Mouse (Mus musculus): ENCODE results near the gene Cutal. TPM values are rescaled to one million over a fixed set of nuclear protein-coding genes. Genes with fewer than 3 reads are reported as not detected.
A peak's percentile ranks its signal among the peaks of the same experiment; 100 is the strongest.

Gene Cutal
- polyA plus RNA-seq, 1 experiment from 2014 or later, result not detected

DNA sequence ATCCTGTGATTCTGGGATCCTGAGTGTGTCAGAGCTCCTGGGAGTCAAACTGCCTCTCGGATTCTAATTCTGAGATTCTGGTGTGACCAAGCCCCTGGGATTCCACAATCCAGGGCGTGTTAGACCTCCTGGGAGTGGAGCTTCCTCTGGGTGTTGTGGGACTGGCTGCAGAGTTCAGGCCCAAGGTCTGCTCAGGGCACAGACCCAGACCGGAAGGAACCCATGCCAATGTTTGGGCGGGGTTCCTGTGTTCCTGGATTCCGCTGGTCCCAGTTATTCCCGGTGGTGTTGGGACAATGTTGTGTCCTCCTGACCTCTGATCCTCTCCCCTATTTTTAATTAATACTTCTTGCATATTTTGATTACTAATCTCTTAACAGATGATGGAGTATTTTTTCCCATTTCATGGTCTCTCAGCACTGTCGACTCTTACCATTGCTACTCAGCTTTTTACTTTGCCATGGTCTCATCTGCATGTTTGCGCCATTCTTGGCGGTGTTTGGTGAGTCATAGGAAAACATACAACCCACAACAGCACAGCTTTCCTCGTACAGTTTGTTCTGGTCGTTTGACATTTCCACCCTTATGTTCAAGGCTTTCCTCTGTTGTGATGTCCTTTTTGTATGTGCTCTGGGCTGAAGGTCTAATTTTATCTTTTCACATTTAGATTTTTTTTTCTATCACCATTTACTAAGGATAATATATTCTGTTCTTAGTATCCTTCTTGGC is 30.8 kb upstream of the Cutal start:
- no peak overlapping the region for H3K9ac ChIP-seq
- H3K9me3 ChIP-seq, result no peaks in the 10 kb centered on the region
- H3K27ac ChIP-seq, result no peak overlapping the region
- H3K4me1 ChIP-seq (replicated peaks), result no peaks in the 10 kb centered on the region
- no peak overlapping the region for H3K4me2 ChIP-seq
- no peaks in the 10 kb centered on the region for H3K27me3 ChIP-seq
- WGBS, result 86% methylated on average over 11 of the region's 11 CpGs
- H3K4me3 ChIP-seq, result no peak overlapping the region
- H3K36me3 ChIP-seq, result no peaks in the 10 kb centered on the region
- no peak for ATAC-seq (ENCODE audit: low FRiP score)

- Histone ChIP-seq H3K27ac (no peak overlapping the region), H3K9me3 (no peaks in the 10 kb centered on the region), H3K27me3 (no peaks in the 10 kb centered on the region), H3K4me1 (replicated peaks) (no peaks in the 10 kb centered on the region), H3K9ac (no peak overlapping the region), H3K4me3 (no peak overlapping the region), H3K36me3 (peaks cover 35% of the 10 kb centered on the region), H3K4me2 (no peak overlapping the region)
- no peak for ATAC-seq (ENCODE audit: low FRiP score)
- 97% methylated on average over 1 of the region's 1 CpGs for WGBS
Observed at GRCm38 (mm10) chr2:34847702-34848101, 26.5 kb upstream of the Cutal start.

DNA sequence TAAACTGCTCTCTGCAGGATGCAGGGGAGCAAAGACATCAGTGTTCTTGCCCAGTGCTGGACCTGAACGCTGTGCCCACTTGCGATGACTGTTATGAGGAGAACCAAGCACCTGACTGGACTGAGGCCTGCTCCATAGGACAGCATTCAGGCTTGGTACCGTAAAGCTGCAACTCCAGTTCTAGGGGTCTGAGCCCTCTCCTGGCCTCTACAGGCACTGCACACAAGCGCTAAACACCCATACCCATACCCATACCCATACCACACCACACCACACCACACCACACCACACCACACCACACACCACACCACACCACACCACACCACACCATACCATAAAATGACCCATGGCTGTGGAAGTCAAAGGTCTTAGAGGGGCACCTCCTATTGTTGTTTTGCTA is 18.9 kb upstream of the Cutal start:
- H3K9ac ChIP-seq, result no peak overlapping the region
- WGBS, result 95% methylated on average over 4 of the region's 4 CpGs
- no peaks in the 10 kb centered on the region for H3K27me3 ChIP-seq
- H3K4me2 ChIP-seq, result no peak overlapping the region
- no peak overlapping the region for H3K4me3 ChIP-seq
- peaks cover 97% of the 10 kb centered on the region for H3K36me3 ChIP-seq
- no peaks in the 10 kb centered on the region for H3K9me3 ChIP-seq
- no peak overlapping the region for H3K27ac ChIP-seq
- ATAC-seq (ENCODE audit: low FRiP score), result no peak
- H3K4me1 ChIP-seq (replicated peaks), result no peaks in the 10 kb centered on the region

GRCm38 (mm10) chr2:34857728-34858127 is 16.5 kb upstream of the Cutal start:
- no peak for ATAC-seq (ENCODE audit: low FRiP score)
- H3K4me2 ChIP-seq, result no peak overlapping the region
- peaks cover 90% of the 10 kb centered on the region for H3K36me3 ChIP-seq
- no peak overlapping the region for H3K9ac ChIP-seq
- H3K27me3 ChIP-seq, result no peaks in the 10 kb centered on the region
- no peak overlapping the region for H3K4me3 ChIP-seq
- 93% methylated on average over 8 of the region's 8 CpGs for WGBS
- H3K9me3 ChIP-seq, result no peaks in the 10 kb centered on the region
- no peak overlapping the region for H3K27ac ChIP-seq
- no peaks in the 10 kb centered on the region for H3K4me1 ChIP-seq (replicated peaks)

DNA sequence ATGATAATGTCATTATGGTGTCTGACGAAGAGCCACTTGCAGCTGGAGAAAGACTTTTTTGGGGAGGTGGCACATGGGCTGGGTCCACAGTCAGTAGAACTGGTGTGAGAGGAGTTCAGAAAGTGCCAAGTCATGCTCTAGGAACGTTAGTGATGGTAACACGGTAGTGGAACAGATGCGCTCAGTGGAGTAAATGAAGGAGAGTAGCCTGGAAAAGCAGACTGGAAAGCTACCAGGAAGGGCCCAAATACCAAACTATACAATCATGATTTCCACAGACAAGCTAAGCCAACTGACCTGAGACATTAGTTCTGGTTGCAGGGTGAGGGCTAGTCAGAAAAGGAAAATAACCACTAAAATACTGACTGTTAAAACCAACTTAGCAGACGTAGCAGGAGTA is 4.5 kb upstream of the Cutal start:
- Histone ChIP-seq H3K27me3 (peaks cover 25% of the 10 kb centered on the region), H3K36me3 (peaks cover 15% of the 10 kb centered on the region), H3K27ac (no peak overlapping the region), H3K4me1 (replicated peaks) (peaks cover 39% of the 10 kb centered on the region), H3K4me3 (peak overlapping the region; percentile 88), H3K9me3 (no peaks in the 10 kb centered on the region), H3K9ac (peak overlapping the region; percentile 62), H3K4me2 (peak overlapping the region; percentile 66)
- 38% methylated on average over 5 of the region's 5 CpGs for WGBS
- no peak for ATAC-seq (ENCODE audit: low FRiP score)

- H3K9me3 ChIP-seq, result no peaks in the 10 kb centered on the region
- peaks cover 33% of the 10 kb centered on the region for H3K27me3 ChIP-seq
- H3K4me1 ChIP-seq (replicated peaks), result peaks cover 39% of the 10 kb centered on the region
- peak overlapping the region; percentile 88 for H3K4me3 ChIP-seq
- WGBS, result under 1% methylated on average over 67 of the region's 67 CpGs
- peaks cover 4% of the 10 kb centered on the region for H3K36me3 ChIP-seq
- peak overlapping the region; percentile 66 for H3K4me2 ChIP-seq
- peak overlapping the region; percentile 94 for H3K9ac ChIP-seq
- peak overlapping the region; percentile 95 for H3K27ac ChIP-seq
- ATAC-seq (ENCODE audit: low FRiP score), result peak; percentile 99
Observed at GRCm38 (mm10) chr2:34870520-34871474, 3.4 kb upstream of the Cutal start.

- WGBS, result 12% methylated on average over 8 of the region's 8 CpGs
- no peak within 1 kb of the TSS for H3K4me3 ChIP-seq
- H3K4me2 ChIP-seq, result peak within 1 kb of the TSS; percentile 16; the same call in 1 of the 2 replicates
- no peaks in the 10 kb centered on the region for H3K36me3 ChIP-seq
- H3K9ac ChIP-seq, result peak within 1 kb of the TSS; percentile 19; the same call in 1 of the 2 replicates
- no peaks in the 10 kb centered on the region for H3K9me3 ChIP-seq
- peaks cover 51% of the 10 kb centered on the region for H3K27me3 ChIP-seq
- no peak within 1 kb of the TSS for H3K27ac ChIP-seq
- peaks cover 13% of the 10 kb centered on the region for H3K4me1 ChIP-seq (replicated peaks)
- ATAC-seq (ENCODE audit: low FRiP score), result no peak
Observed at GRCm38 (mm10) chr2:34874816-34875345, 685 bp downstream of the Cutal start, which contains the start of gene Psmd5. Gene Psmd5 (minus strand): TSS chr2:34874968.

DNA sequence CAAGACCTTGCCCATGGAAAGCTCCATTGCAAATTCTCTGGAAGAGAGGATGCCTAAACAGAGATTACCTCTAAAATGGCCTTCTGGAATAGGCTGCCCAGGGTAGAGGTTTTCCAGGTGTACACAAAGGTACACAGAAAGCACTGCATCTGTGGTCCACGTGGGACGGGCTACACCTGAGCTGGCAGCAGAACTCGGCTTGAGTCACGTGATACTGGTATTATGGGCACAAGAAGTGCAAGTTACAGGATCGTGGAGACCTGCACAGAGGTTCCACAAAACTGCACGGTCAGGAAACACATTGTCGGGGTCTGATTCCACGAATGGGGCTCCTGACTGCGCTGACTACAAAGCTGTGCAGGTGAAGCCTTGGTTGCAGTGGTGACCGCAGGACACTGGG is 5.9 kb downstream of the Cutal start:
- 89% methylated on average over 10 of the region's 10 CpGs for WGBS
- no peak for ATAC-seq (ENCODE audit: low FRiP score)

GRCm38 (mm10) chr2:34882757-34883156 is 8.6 kb downstream of the Cutal start:
- Histone ChIP-seq H3K27me3 (peaks cover 19% of the 10 kb centered on the region), H3K27ac (no peak overlapping the region), H3K4me2 (no peak overlapping the region), H3K4me3 (no peak overlapping the region), H3K4me1 (replicated peaks) (no peaks in the 10 kb centered on the region), H3K9ac (no peak overlapping the region), H3K9me3 (no peaks in the 10 kb centered on the region), H3K36me3 (no peaks in the 10 kb centered on the region)
- ATAC-seq (ENCODE audit: low FRiP score), result no peak
- 94% methylated on average over 2 of the region's 2 CpGs for WGBS

More for the DNA sequence above, 5.9 kb downstream of the Cutal start:
- Histone ChIP-seq H3K4me2 (no peak overlapping the region), H3K27ac (no peak overlapping the region), H3K4me1 (replicated peaks) (no peaks in the 10 kb centered on the region), H3K27me3 (peaks cover 32% of the 10 kb centered on the region), H3K4me3 (no peak overlapping the region), H3K36me3 (no peaks in the 10 kb centered on the region), H3K9ac (no peak overlapping the region), H3K9me3 (no peaks in the 10 kb centered on the region)

- Histone ChIP-seq H3K9me3 (no peaks in the 10 kb centered on the region), H3K27me3 (peaks cover 17% of the 10 kb centered on the region), H3K4me2 (no peak overlapping the region), H3K36me3 (no peaks in the 10 kb centered on the region), H3K4me1 (replicated peaks) (no peaks in the 10 kb centered on the region), H3K4me3 (no peak overlapping the region), H3K9ac (no peak overlapping the region), H3K27ac (no peak overlapping the region)
- 74% methylated on average over 5 of the region's 5 CpGs for WGBS
- no peak for ATAC-seq (ENCODE audit: low FRiP score)
Observed at GRCm38 (mm10) chr2:34883190-34883589, 9.0 kb downstream of the Cutal start.

- WGBS, result 63% methylated on average over 2 of the region's 2 CpGs
- no peaks in the 10 kb centered on the region for H3K9me3 ChIP-seq
- no peaks in the 10 kb centered on the region for H3K4me1 ChIP-seq (replicated peaks)
- no peak for ATAC-seq (ENCODE audit: low FRiP score)
- no peak overlapping the region for H3K4me2 ChIP-seq
- no peak overlapping the region for H3K9ac ChIP-seq
- H3K27me3 ChIP-seq, result peaks cover 13% of the 10 kb centered on the region
- no peaks in the 10 kb centered on the region for H3K36me3 ChIP-seq
- H3K27ac ChIP-seq, result no peak overlapping the region
- no peak overlapping the region for H3K4me3 ChIP-seq
Observed at GRCm38 (mm10) chr2:34884186-34884585, 10.0 kb downstream of the Cutal start.

DNA sequence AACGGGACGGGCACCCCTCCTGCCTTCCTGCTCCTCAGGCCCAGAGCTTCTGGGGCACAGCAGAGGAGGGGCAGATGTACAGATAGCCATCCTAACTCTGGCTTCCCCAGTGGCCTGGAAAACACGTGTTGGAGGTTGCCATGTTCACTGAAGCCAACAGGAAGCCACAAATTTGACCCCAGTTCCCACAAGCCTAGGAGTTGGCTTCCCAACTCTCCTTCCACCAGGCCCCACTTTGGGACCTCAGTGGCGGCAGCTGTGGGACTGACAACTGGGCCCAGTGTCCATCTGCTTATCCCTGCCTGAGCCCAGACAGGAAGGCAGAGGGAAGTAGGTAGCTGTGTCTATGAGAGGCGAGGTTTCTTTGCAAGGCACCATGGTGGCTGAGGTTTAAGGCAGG is 19.8 kb downstream of the Cutal start:
- Histone ChIP-seq H3K4me3 (no peak overlapping the region), H3K36me3 (no peaks in the 10 kb centered on the region), H3K4me2 (no peak overlapping the region), H3K9ac (no peak overlapping the region), H3K27me3 (no peaks in the 10 kb centered on the region), H3K4me1 (replicated peaks) (no peaks in the 10 kb centered on the region), H3K9me3 (no peaks in the 10 kb centered on the region), H3K27ac (no peak overlapping the region)
- WGBS, result 78% methylated on average over 5 of the region's 5 CpGs
- ATAC-seq (ENCODE audit: low FRiP score), result no peak

Data from hindbrain, embryonic 13.5 days (tissue).